Mouse (Mus musculus) hindlimb bud, embryonic 11.5 days (tissue): ENCODE measurements around the gene Tas2r124.

ENCODE experiments used
- DNase-seq: peaks from one replicate; pipeline ENCODE4 v3.0.0-alpha.2; 2012; ENCODE audit warnings: low read depth, low spot score; ENCODE audit errors: extremely low spot score

Tas2r124 gene

DNA sequence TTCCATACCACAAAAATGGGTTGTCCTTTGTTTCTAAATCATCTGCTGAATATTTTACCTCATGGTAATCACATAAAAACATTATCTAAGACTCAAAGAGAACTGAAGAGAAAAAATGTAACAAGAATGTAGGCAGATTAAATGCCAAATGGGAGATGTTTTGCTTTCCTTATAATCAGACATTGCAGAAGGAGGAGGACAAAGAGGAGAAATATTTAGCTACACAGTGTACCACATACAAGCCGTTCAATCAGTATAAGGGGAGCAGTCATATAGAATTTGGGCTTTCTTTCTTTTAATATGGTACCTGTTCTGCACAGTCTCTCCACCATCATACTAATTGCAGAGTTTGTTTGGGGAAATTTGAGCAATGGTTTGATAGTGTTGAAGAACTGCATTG is at the start of gene Tas2r124:
Gene Tas2r124 (plus strand): TSS at position 301 of the 400 bp plus-strand sequence.
- no peak for DNase-seq

DNA sequence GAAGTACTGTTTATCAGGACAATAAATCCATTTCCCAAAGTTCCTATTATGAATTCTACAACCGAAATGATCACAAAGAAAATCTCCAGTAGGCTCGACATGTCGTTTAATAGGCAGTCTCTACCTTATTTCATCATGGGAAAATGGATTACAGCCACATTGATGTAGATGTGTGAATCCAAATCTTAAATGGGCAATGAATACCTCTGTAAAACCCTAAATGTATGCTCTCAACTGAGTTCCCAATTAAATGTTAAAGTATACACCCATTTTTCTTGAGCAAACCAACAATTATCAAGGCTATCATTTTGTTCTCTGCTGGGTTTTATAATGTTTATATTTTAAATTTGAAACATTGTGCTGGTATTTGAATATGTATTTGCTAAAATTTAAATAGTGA is 42.7 kb upstream of the Tas2r124 start, which contains the start of gene Tas2r122:
Gene Tas2r122 (minus strand): TSS at position 101 of the 400 bp plus-strand sequence.
- DNase-seq, result no peak

DNA sequence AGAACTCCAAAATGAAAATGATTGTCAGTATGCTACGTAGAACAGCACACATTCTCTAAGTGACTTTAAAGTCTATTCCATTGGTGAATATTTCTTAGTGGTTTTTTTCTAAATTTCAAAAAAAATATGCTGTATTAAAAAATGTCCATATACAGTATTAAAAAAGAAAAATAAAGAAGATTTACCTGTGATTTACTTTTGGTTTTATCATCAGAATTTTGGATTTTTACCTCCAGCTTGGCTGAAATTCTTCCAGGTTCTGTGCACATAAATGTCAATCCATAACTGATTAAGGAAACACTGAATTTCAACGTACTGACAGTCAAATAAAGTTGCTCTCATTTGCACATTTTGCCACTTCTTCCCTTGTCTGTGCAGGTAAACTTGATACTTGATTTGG is 16.6 kb upstream of the Tas2r124 start, which contains the start of gene Tas2r115:
Gene Tas2r115 (minus strand): TSS at position 101 of the 400 bp plus-strand sequence.
- no peak for DNase-seq

DNA sequence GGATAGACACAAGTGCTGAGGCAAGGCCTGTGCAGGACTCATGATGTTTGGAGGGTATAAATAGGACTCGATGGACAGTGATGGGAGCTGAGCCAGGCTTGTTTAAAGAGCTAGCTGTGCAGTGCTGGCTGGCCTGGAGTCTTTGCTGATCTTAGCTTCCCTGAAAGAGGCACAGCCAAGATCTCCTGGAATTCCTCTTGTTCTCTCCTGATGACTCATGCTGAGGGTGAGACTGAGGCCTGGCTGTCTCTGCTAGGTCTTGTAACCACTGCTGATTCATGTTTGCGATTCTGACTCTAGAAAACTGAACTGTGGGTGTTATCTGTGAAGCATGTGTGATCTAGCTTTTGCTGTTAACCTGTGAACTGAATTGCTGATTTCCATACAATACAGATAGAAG is 4.3 kb upstream of the Tas2r124 start:
- no peak for DNase-seq

DNA sequence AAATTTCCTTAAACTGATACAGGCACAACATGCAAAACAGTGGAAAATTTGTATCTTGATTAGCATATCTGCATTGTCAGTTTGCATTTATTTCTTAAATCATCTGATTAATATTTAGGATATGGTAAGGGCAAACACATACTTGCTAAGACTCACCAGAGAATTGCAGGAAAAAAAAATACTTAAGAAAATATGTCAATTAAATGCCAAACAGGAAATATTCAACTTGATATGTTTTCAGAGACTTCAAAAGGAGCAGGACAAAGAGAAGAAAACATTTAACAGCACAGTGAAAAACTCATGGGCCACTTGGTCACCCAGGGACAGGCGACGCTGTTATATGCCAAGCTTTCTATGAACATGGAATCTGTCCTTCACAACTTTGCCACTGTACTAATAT is 7.3 kb downstream of the Tas2r124 start, which contains the start of gene Tas2r102:
Gene Tas2r102 (plus strand): TSS at position 301 of the 400 bp plus-strand sequence.
- no peak for DNase-seq

DNA sequence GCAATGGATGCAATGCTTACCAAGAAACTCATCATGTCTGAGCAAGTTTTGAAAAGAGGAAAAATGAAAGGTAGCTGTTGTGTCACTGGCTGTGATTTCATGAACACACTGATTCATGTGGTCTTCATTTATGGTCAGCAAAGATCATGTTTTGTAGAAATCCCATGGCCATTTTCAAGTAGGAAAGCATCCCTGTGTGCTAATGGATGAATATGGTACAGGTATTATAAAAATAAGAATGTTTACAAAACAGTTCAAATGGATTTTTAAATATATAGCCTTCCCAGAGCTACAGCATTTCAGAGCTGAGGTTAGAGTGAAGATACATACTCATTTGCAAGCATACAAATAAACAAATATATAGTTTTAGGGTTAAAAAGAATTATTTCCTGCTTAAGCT is 23.5 kb downstream of the Tas2r124 start, which contains the start of gene Tas2r136:
Gene Tas2r136 (minus strand): TSS at position 101 of the 400 bp plus-strand sequence.
- no peak for DNase-seq

DNA sequence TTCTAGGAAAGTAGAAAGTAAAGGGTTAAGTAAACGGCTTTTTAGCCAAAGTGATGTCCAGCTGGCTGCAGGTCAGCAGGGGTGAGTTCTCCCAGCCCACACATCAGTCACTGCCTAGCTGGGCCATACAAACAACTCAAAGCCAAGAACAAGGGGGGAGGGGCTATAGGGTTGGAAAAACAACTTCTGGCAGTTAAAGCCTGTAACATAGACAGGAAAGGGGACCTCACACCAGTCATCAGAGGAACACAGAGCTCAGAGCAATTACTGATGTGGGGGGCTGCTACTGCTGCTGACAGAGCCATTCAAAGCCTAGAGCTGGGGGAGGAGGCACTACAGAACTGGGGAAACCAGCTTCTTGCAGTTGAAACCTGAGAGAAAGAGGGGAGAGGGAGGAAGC is 40.9 kb downstream of the Tas2r124 start:
- no peak for DNase-seq

DNA sequence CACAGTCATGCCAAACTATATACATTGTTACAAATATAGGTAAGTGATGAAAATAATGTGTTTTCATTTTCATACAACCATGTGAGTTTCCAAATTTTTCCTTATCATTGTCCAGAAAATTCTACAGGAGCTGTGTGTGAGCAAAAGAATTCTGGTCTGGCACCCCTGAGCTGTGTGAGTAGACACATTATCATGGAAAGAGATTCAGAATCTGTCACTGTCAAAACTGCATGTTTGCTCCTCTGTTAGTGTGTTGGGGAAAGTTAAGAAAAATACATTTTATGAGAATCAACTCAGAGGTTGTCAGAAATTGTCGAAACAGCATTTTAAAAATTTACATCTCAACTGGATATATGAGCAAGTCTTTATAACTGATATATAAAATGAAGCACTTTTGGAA is 48.0 kb downstream of the Tas2r124 start, which contains the start of gene Tas2r117:
Gene Tas2r117 (plus strand): TSS at position 301 of the 400 bp plus-strand sequence.
- no peak for DNase-seq
